Mouse (Mus musculus): ENCODE data around the gene Wdr75.

- TF ChIP-seq MYOD1 (IDR thresholded peaks at IDR 0.05; ENCODE audit: control insufficient read depth in 1 of 3, insufficient read length in 2 of 3, low read depth in 2 of 3) (no peak), USF1 (IDR thresholded peaks at IDR 0.05; ENCODE audit: low read depth) (no peak), POLR2A (IDR thresholded peaks at IDR 0.05; ENCODE audit: insufficient read length, low read depth) (no peak), TCF12 (IDR thresholded peaks at IDR 0.05; ENCODE audit: insufficient read depth, poor library complexity, severe bottlenecking) (no peak), E2F4 (IDR thresholded peaks at IDR 0.05; ENCODE audit: insufficient read depth) (no peak), POLR2AphosphoS2 (IDR thresholded peaks at IDR 0.05; ENCODE audit: insufficient read length, low read depth) (no peak)
These were observed 31.2 kb downstream of the Wdr75 start for GRCm38 (mm10) chr1:45826148-45826547.
